Mouse (Mus musculus): ENCODE measurements at regions not wholly inside any gene's neighbourhood (a gene's known extent, or its start where the extent isn't known, plus 50 kb on each side); places are given as distances from the start of the nearest gene placed in this dataset.

DNA sequence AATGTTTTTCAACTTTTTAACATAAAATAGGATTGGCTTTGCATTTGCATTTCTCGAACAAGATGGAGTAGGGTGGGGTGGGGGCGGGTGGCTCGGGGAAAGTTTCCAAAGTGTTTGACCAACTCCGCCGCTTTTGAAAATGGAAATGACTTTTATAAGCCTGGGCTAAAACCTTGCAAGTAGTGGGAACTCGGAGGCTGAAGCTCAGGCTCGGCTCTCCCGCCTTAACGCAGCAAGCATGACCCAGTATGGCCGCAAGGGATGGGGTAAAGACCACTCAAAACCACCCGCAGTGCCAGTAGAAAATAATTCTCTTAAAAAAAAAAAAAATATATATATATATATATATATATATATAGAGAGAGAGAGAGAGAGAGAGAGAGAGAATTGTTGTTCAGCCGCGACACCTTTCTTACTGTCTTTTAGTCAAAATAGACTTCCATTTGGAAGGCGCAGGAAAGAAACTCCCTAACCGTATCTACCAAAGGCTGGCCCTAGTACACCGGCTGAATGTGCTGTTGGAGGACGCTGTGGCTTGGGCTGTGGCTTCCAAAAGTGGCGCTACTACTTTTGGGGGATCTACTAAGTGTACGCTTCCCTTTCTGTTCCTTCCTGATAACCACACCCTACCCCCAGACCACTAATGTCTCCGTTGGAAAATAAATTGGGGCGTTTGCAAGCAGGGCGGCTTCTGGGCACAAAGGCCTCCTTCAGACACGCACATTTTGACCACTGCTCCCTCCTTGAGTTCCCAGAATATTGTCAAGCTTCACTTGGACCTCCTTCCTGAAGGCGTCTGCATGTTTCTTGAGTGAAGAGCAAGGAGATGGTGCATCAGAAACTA, 126.2 kb downstream of the Nkx6-1 start:
- Histone ChIP-seq H3K4me1 (peaks cover 16% of the 10 kb centered on the region), H3K27me3 (peaks cover 65% of the 10 kb centered on the region), H3K9ac (no peak overlapping the region), H3K4me3 (peak overlapping the region; percentile 12; the same call in 1 of the 2 replicates), H3K4me2 (replicated peaks) (peak overlapping the region; percentile 35), H3K27ac (no peak overlapping the region), H3K36me3 (no peaks in the 10 kb centered on the region), H3K9me3 (no peaks in the 10 kb centered on the region)
- WGBS: 3% methylated on average over 24 of the region's 24 CpGs
- ATAC-seq (ENCODE audit: insufficient number of reproducible peaks, insufficient read depth, low FRiP score, low TSS enrichment): no peak

DNA sequence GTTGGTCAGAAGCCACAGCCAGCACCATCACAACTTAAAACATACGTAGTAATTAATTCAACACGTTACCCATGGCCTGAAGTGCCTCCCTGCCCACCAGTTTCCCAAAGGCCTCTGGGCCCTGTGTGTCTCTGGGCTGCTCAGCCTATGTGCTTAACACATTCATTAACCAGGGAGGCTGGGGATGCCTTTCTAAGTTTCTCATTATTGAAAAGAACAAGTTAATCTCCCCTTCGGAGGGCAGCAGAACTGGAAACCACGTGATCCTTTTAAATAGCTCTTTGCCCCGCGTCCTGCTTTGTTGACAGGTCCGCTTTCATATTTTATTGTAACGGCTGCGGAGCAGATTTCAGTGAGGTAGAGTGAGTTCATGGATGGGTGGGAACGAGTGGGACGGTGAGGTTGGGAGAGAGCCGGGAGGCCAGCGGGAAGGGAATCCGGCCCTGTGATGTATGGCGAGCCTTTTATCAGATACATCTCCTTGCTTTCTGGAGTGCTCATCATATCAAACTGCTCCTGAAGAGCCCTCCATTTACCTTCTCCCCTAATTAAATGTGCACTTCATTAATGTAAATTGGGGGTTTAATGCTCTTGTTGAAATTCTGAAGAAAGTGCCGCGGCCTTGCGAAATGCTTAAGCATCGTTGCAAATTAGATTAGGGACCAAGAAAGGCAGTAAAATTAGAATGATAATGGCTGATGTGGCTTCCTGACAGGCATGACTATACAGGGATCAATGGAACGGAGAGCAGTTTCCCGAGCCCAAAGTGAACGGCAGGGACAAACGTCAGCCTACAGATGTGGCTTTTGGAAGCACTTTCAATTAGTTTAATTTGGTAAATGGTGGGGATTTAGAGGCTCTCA, 127.0 kb downstream of the Nkx6-1 start:
- Histone ChIP-seq H3K4me2 (replicated peaks) (peak overlapping the region; percentile 35), H3K4me3 (peak overlapping the region; percentile 12; the same call in 1 of the 2 replicates), H3K36me3 (no peaks in the 10 kb centered on the region), H3K4me1 (peaks cover 11% of the 10 kb centered on the region), H3K27me3 (peaks cover 56% of the 10 kb centered on the region), H3K9me3 (no peaks in the 10 kb centered on the region), H3K9ac (no peak overlapping the region), H3K27ac (no peak overlapping the region)
- 2% methylated on average over 23 of the region's 23 CpGs for WGBS
- no peak for ATAC-seq (ENCODE audit: insufficient number of reproducible peaks, insufficient read depth, low FRiP score, low TSS enrichment)

GRCm38 (mm10) chr5:101535451-101535850, 129.3 kb downstream of the Nkx6-1 start:
- Histone ChIP-seq H3K4me1 (peaks cover 11% of the 10 kb centered on the region), H3K9ac (no peak overlapping the region), H3K4me2 (replicated peaks) (no peak overlapping the region), H3K36me3 (no peaks in the 10 kb centered on the region), H3K9me3 (no peaks in the 10 kb centered on the region), H3K27ac (no peak overlapping the region), H3K4me3 (no peak overlapping the region), H3K27me3 (peaks cover 36% of the 10 kb centered on the region)
- 58% methylated on average over 5 of the region's 5 CpGs for WGBS
- ATAC-seq (ENCODE audit: insufficient number of reproducible peaks, insufficient read depth, low FRiP score, low TSS enrichment): no peak

- WGBS: 64% methylated on average over 5 of the region's 5 CpGs
Observed at GRCm38 (mm10) chr5:101525346-101525745, 139.4 kb downstream of the Nkx6-1 start.

GRCm38 (mm10) chr5:101524670-101525069, 140.1 kb downstream of the Nkx6-1 start:
- Histone ChIP-seq H3K4me1 (peaks cover 7% of the 10 kb centered on the region; the same call in 1 of the 2 replicates), H3K9ac (no peak overlapping the region), H3K36me3 (no peaks in the 10 kb centered on the region), H3K9me3 (no peaks in the 10 kb centered on the region), H3K27me3 (peaks cover 37% of the 10 kb centered on the region), H3K4me2 (replicated peaks) (no peak overlapping the region), H3K4me3 (no peak overlapping the region), H3K27ac (no peak overlapping the region)
- WGBS: 4% methylated on average over 4 of the region's 4 CpGs
- no peak for ATAC-seq (ENCODE audit: insufficient number of reproducible peaks, insufficient read depth, low FRiP score, low TSS enrichment)

More at GRCm38 (mm10) chr5:101525346-101525745, 139.4 kb downstream of the Nkx6-1 start:
- H3K9me3 ChIP-seq: no peaks in the 10 kb centered on the region
- no peak overlapping the region for H3K9ac ChIP-seq
- no peak for ATAC-seq (ENCODE audit: insufficient number of reproducible peaks, insufficient read depth, low FRiP score, low TSS enrichment)
- H3K4me1 ChIP-seq: peaks cover 7% of the 10 kb centered on the region; the same call in 1 of the 2 replicates
- no peak overlapping the region for H3K4me2 ChIP-seq (replicated peaks)
- H3K27ac ChIP-seq: no peak overlapping the region
- peaks cover 39% of the 10 kb centered on the region for H3K27me3 ChIP-seq
- no peaks in the 10 kb centered on the region for H3K36me3 ChIP-seq
- no peak overlapping the region for H3K4me3 ChIP-seq

DNA sequence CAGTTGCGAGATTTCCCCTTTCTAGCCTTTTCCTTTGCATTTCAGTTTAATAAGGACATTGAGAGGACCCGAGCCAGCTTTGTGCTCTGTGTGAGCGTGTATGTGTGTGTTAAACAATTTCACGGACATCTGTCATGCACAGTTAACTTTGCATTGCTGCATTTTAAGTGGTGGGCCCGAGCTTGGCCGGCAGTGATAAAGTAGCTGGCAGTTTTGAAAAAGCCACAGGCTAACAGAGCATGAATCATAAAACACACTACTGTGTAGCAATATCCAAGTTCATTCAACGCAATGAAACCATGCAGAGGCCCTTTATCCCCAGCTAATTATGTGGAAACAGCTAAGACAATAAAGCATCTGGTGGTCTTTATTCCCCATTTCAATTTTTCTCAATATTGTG, 140.9 kb downstream of the Nkx6-1 start:
- Histone ChIP-seq H3K36me3 (no peaks in the 10 kb centered on the region), H3K9me3 (no peaks in the 10 kb centered on the region), H3K4me3 (no peak overlapping the region), H3K4me1 (peaks cover 7% of the 10 kb centered on the region; the same call in 1 of the 2 replicates), H3K9ac (no peak overlapping the region), H3K27ac (no peak overlapping the region), H3K4me2 (replicated peaks) (peak overlapping the region; percentile 24), H3K27me3 (peaks cover 34% of the 10 kb centered on the region)
- ATAC-seq (ENCODE audit: insufficient number of reproducible peaks, insufficient read depth, low FRiP score, low TSS enrichment): no peak
- WGBS: 14% methylated on average over 7 of the region's 7 CpGs

GRCm38 (mm10) chr5:101523490-101523889, 141.3 kb downstream of the Nkx6-1 start:
- Histone ChIP-seq H3K9ac (no peak overlapping the region), H3K9me3 (no peaks in the 10 kb centered on the region), H3K4me2 (replicated peaks) (peak overlapping the region; percentile 24), H3K4me1 (peaks cover 7% of the 10 kb centered on the region; the same call in 1 of the 2 replicates), H3K36me3 (no peaks in the 10 kb centered on the region), H3K27me3 (peaks cover 32% of the 10 kb centered on the region), H3K4me3 (no peak overlapping the region), H3K27ac (no peak overlapping the region)
- ATAC-seq (ENCODE audit: insufficient number of reproducible peaks, insufficient read depth, low FRiP score, low TSS enrichment): no peak
- 22% methylated on average over 7 of the region's 7 CpGs for WGBS

GRCm38 (mm10) chr5:101520935-101521655, 143.7 kb downstream of the Nkx6-1 start:
- no peak overlapping the region for H3K4me3 ChIP-seq
- H3K4me2 ChIP-seq (replicated peaks): no peak overlapping the region
- H3K27ac ChIP-seq: no peak overlapping the region
- WGBS: 31% methylated on average over 9 of the region's 9 CpGs
- peaks cover 7% of the 10 kb centered on the region; the same call in 1 of the 2 replicates for H3K4me1 ChIP-seq
- no peaks in the 10 kb centered on the region for H3K36me3 ChIP-seq
- no peaks in the 10 kb centered on the region for H3K9me3 ChIP-seq
- no peak for ATAC-seq (ENCODE audit: insufficient number of reproducible peaks, insufficient read depth, low FRiP score, low TSS enrichment)
- peaks cover 24% of the 10 kb centered on the region for H3K27me3 ChIP-seq
- H3K9ac ChIP-seq: no peak overlapping the region

DNA sequence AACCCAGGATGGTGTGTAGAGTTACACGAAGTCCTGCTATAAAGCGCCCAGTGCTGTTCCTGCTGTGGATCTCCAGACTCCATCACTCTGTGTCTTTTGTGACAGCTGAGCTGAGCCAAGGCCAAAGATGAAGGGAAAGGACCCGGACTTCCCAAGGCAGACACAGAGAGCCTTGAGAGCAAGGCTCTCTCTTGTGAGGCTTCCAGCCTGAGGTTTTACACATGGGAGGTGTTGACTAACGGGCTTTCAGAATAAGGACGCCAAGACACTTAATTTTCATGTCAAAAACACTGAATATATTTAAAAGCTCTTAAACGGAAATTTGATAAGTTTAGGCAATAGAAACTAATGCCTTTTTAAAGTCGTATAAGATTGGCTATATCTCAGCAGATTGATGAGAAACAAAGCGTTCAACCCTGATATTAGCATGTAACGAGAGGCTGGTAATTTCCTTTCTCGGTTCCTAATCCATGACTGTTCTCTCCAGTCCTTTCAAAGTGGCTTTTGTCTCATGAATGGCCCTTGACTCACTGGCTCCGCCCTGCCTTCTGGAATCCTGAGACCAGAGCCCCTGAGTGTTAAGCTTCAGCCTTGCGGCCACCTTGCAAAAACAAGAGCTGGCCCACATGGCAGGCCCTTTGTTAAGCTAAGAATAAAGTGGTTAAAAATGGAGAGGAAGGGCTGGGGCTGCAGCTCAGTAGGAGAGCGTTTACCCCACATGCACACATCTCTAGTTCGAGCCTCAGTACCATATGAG, 145.8 kb downstream of the Nkx6-1 start:
- peaks cover 7% of the 10 kb centered on the region; the same call in 1 of the 2 replicates for H3K4me1 ChIP-seq
- ATAC-seq (ENCODE audit: insufficient number of reproducible peaks, insufficient read depth, low FRiP score, low TSS enrichment): no peak
- H3K4me3 ChIP-seq: no peak overlapping the region
- H3K9ac ChIP-seq: no peak overlapping the region
- H3K9me3 ChIP-seq: no peaks in the 10 kb centered on the region
- H3K27ac ChIP-seq: no peak overlapping the region
- 32% methylated on average over 14 of the region's 14 CpGs for WGBS
- peaks cover 18% of the 10 kb centered on the region for H3K27me3 ChIP-seq
- H3K4me2 ChIP-seq (replicated peaks): no peak overlapping the region
- no peaks in the 10 kb centered on the region for H3K36me3 ChIP-seq

DNA sequence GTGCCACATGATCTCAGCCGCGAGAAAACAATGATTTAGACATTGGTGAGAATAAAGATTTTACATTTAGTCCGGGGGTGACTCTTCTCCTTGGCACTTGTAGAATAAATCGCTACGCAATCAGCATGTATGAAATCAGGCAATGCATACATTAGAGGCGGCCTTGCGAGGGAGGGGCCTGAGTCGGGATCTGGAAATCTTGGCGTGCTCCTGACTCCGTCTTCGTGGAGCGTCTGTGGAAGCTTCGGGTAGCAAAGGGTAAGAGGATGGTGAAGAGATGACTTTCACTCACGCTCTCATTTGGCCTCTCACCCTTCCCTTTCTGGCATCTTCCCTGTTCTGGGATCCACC, 167.1 kb downstream of the Nkx6-1 start:
- no peak overlapping the region for H3K9ac ChIP-seq
- H3K27ac ChIP-seq: no peak overlapping the region
- no peak overlapping the region for H3K4me2 ChIP-seq (replicated peaks)
- H3K36me3 ChIP-seq: no peaks in the 10 kb centered on the region
- no peaks in the 10 kb centered on the region for H3K9me3 ChIP-seq
- 95% methylated on average over 14 of the region's 14 CpGs for WGBS
- no peaks in the 10 kb centered on the region for H3K4me1 ChIP-seq
- no peak for ATAC-seq (ENCODE audit: insufficient number of reproducible peaks, insufficient read depth, low FRiP score, low TSS enrichment)
- no peak overlapping the region for H3K4me3 ChIP-seq
- no peaks in the 10 kb centered on the region for H3K27me3 ChIP-seq
